Mouse (Mus musculus) heart, embryonic 14.5 days (tissue): ENCODE measurements at regions not wholly inside any gene's neighbourhood (a gene's known extent, or its start where the extent isn't known, plus 50 kb on each side); places are given as distances from the start of the nearest gene placed in this dataset.

ENCODE experiments used
- ATAC-seq: fragments of 200-750 bp; cut with Nextera tagmentation; 2 replicates; pipeline ENCODE4 v1.8.0; 2017; ENCODE audit warnings: low read depth, moderate TSS enrichment; ENCODE audit not compliant: insufficient number of reproducible peaks, insufficient read depth, low FRiP score
- H3K27ac ChIP-seq, 2 experiments: fragments of 200-500 bp in 1 of 2; fragments of 300-500 bp in 1 of 2; sonication (generic) in 1 of 2; replicated peaks in 1 of 2; 2 replicates each; pipeline ENCODE4 v1.5.1; 2012 to 2014; ENCODE audit warnings: low read depth in 2 of 2, low read length in 2 of 2, control low read depth in 1 of 2, mild to moderate bottlenecking in 1 of 2, mixed read lengths in 1 of 2; ENCODE audit not compliant: control insufficient read depth in 1 of 2, insufficient read depth in 1 of 2
- H3K27me3 ChIP-seq: fragments of 300-500 bp; sonication (generic); 2 replicates; pipeline ENCODE4 v1.6.1; 2014; ENCODE audit warnings: mild to moderate bottlenecking, low read length, control low read depth; ENCODE audit not compliant: control insufficient read depth, insufficient read depth
- H3K36me3 ChIP-seq: fragments of 300-500 bp; sonication (generic); 2 replicates; pipeline ENCODE4 v1.6.1; 2014; ENCODE audit warnings: mild to moderate bottlenecking, control low read depth, low read length, mixed read lengths; ENCODE audit not compliant: control insufficient read depth, insufficient read depth
- H3K4me1 ChIP-seq, 2 experiments: fragments of 200-500 bp in 1 of 2; fragments of 300-500 bp in 1 of 2; sonication (generic) in 1 of 2; 2 replicates each; pipeline ENCODE4 v1.6.1; 2012 to 2014; ENCODE audit warnings: low read length in 2 of 2, control low read depth in 1 of 2, mixed read lengths in 1 of 2; ENCODE audit not compliant: control insufficient read depth in 2 of 2, insufficient read depth in 2 of 2
- H3K4me2 ChIP-seq: fragments of 300-500 bp; sonication (generic); 2 replicates; pipeline ENCODE4 v1.6.1; 2014; ENCODE audit warnings: mild to moderate bottlenecking, low read length
- H3K4me3 ChIP-seq, 2 experiments: fragments of 200-500 bp in 1 of 2; fragments of 300-500 bp in 1 of 2; sonication (generic) in 1 of 2; 2 replicates each; pipeline ENCODE4 v1.5.1; 2012 to 2014; ENCODE audit warnings: low read length in 2 of 2, mild to moderate bottlenecking in 2 of 2, control low read depth in 1 of 2, low read depth in 1 of 2, moderate library complexity in 1 of 2; ENCODE audit not compliant: control insufficient read depth in 1 of 2, insufficient read depth in 1 of 2
- H3K9ac ChIP-seq: fragments of 300-500 bp; sonication (generic); 2 replicates; pipeline ENCODE4 v1.6.1; 2014; ENCODE audit warnings: mild to moderate bottlenecking, low read length
- H3K9me3 ChIP-seq: fragments of 300-500 bp; sonication (generic); 2 replicates; pipeline ENCODE4 v1.6.1; 2016; ENCODE audit warnings: low read length, control low read depth; ENCODE audit not compliant: control insufficient read depth
- WGBS: fragments of 180-500 bp; shearing (Covaris S2); extraction: QIAGEN DNeasy Blood & Tissue Kit; methylation state at CpG from one replicate; pipeline ENCODE4 v1.1.7; 2014; 5-methylcytosine and 5-hydroxymethylcytosine counted together

- Histone ChIP-seq H3K4me3 (no peak overlapping the region), H3K36me3 (no peaks in the 10 kb centered on the region), H3K4me1 (no peaks in the 10 kb centered on the region), H3K27me3 (no peaks in the 10 kb centered on the region), H3K9ac (no peak overlapping the region), H3K9me3 (no peaks in the 10 kb centered on the region), H3K4me2 (no peak overlapping the region), H3K27ac (no peak overlapping the region)
- ATAC-seq: no peak
- 77% methylated on average over 4 of the region's 4 CpGs for WGBS
Observed at GRCm38 (mm10) chr1:12334186-12334585, 920.3 kb downstream of the A830018L16Rik start.

GRCm38 (mm10) chr1:12344726-12345438 lies 931.0 kb downstream of the A830018L16Rik start:
- Histone ChIP-seq H3K27me3 (no peaks in the 10 kb centered on the region), H3K4me2 (no peak overlapping the region), H3K9ac (no peak overlapping the region), H3K27ac (peak overlapping the region in 1 of 2 experiments; percentile 22; a peak in 2 of 4 replicates), H3K9me3 (no peaks in the 10 kb centered on the region; the same call in 1 of the 2 replicates), H3K4me1 (no peaks in the 10 kb centered on the region), H3K4me3 (no peak overlapping the region), H3K36me3 (no peaks in the 10 kb centered on the region)
- no peak for ATAC-seq
- WGBS: 50% methylated on average over 10 of the region's 10 CpGs

- Histone ChIP-seq H3K27me3 (no peaks in the 10 kb centered on the region), H3K9me3 (no peaks in the 10 kb centered on the region; the same call in 1 of the 2 replicates), H3K4me1 (no peaks in the 10 kb centered on the region), H3K27ac (no peak overlapping the region), H3K4me2 (no peak overlapping the region), H3K9ac (no peak overlapping the region), H3K4me3 (no peak overlapping the region), H3K36me3 (no peaks in the 10 kb centered on the region)
- ATAC-seq: peak; percentile 54
- WGBS: 51% methylated on average over 3 of the region's 3 CpGs
Observed at GRCm38 (mm10) chr1:12345439-12345819, 931.5 kb downstream of the A830018L16Rik start.

GRCm38 (mm10) chr1:12354531-12354930 lies 940.6 kb downstream of the A830018L16Rik start:
- Histone ChIP-seq H3K27ac (no peak overlapping the region), H3K4me3 (no peak overlapping the region), H3K9me3 (peaks cover 8% of the 10 kb centered on the region; the same call in 1 of the 2 replicates), H3K4me1 (no peaks in the 10 kb centered on the region), H3K27me3 (no peaks in the 10 kb centered on the region), H3K4me2 (no peak overlapping the region), H3K36me3 (no peaks in the 10 kb centered on the region), H3K9ac (no peak overlapping the region)
- no peak for ATAC-seq

- Histone ChIP-seq H3K36me3 (no peaks in the 10 kb centered on the region), H3K9me3 (no peaks in the 10 kb centered on the region), H3K4me2 (no peak overlapping the region), H3K27ac (no peak overlapping the region), H3K9ac (no peak overlapping the region), H3K27me3 (no peaks in the 10 kb centered on the region), H3K4me3 (no peak overlapping the region), H3K4me1 (no peaks in the 10 kb centered on the region)
- 90% methylated on average over 6 of the region's 6 CpGs for WGBS
- ATAC-seq: no peak
Observed at GRCm38 (mm10) chr1:12367872-12368271, 954.0 kb downstream of the A830018L16Rik start.

GRCm38 (mm10) chr1:12372968-12373367 lies 959.1 kb downstream of the A830018L16Rik start:
- Histone ChIP-seq H3K4me1 (no peaks in the 10 kb centered on the region), H3K9me3 (no peaks in the 10 kb centered on the region)

GRCm38 (mm10) chr1:12398146-12398884 lies 984.4 kb downstream of the A830018L16Rik start:
- WGBS: 19% methylated on average over 7 of the region's 7 CpGs
- Histone ChIP-seq H3K27me3 (no peaks in the 10 kb centered on the region), H3K4me1 (peaks cover 0 to 11% of the 10 kb centered on the region in 2 experiments; a peak in 2 of 4 replicates), H3K4me3 (no peak overlapping the region), H3K4me2 (no peak overlapping the region), H3K9ac (no peak overlapping the region), H3K9me3 (no peaks in the 10 kb centered on the region), H3K36me3 (no peaks in the 10 kb centered on the region), H3K27ac (peak overlapping the region; percentile 29 to 35; a peak in 2 of 4 replicates)
- ATAC-seq: no peak

More at GRCm38 (mm10) chr1:12372968-12373367, 959.1 kb downstream of the A830018L16Rik start:
- H3K36me3 ChIP-seq: no peaks in the 10 kb centered on the region
- no peak overlapping the region for H3K27ac ChIP-seq
- no peak overlapping the region for H3K4me2 ChIP-seq
- H3K27me3 ChIP-seq: no peaks in the 10 kb centered on the region
- no peak for ATAC-seq
- no peak overlapping the region for H3K9ac ChIP-seq
- H3K4me3 ChIP-seq: no peak overlapping the region
